Mouse (Mus musculus): ENCODE measurements around the gene Dennd1a.

DNA sequence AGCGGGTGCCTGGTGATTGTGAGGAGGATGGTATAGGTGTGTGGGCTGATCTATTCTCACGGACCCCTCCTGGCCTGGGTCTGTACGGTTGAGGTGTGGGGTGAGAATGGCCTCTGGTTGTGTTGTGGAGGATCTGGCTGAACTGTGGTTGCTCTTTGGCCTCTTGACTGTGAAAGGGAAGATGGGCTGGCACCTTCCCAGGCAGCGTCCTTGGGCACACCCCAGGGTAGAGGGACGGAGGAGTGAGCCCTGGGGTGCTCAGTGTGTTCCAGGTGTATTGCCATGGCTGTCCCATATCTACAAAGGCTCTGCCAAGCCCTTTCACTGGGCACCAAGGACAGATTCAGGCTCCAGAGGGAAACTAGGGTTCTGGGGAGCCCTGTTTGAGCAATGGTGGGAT, 498.2 kb downstream of the Dennd1a start:
- TF ChIP-seq POLR2A (IDR thresholded peaks at IDR 0.05; ENCODE audit: borderline replicate concordance, extremely low read depth, low read depth, low read length) = no peak
- no peak for TF ChIP-seq CTCF (IDR thresholded peaks at IDR 0.05; ENCODE audit: insufficient read depth, low read length)
